ENCODE assay signal across 8 mouse cellular contexts in genomic region chr9:57262795-57263684, GRCm38 (mm10). TPM values are rescaled to one million over a fixed set of nuclear protein-coding genes. Genes with fewer than 3 reads are reported as not detected.
DNase-seq lines count a peak whose midpoint lies in the region; ATAC-seq and TF ChIP-seq lines count a peak whose summit lies in the region.

No protein-coding gene starts in this region.

- intact Hi-C loops in heart, postnatal 14 days (cut with DNase I) = loop anchor here (5.0 kb wide), 1 partner anchor 56 kb away; no protein-coding TSS in a partner anchor

- no peak for ATAC-seq in heart, embryonic 11.5 days (replicated peaks; ENCODE audit: insufficient number of reproducible peaks, low FRiP score, low TSS enrichment)
- ATAC-seq in megakaryocyte-erythroid progenitor cell, adult 5-6 weeks (replicated peaks; ENCODE audit: low FRiP score, low TSS enrichment, poor library complexity, severe bottlenecking) = 0 out of 2 replicates have a peak, but pooled peaks have one; percentile 2
- no peak for ATAC-seq in granulocyte monocyte progenitor cell, adult 5-6 weeks (replicated peaks; ENCODE audit: poor library complexity, severe bottlenecking)

- 51% methylated on average over 13 of the region's 13 CpGs for WGBS in heart, embryonic 11.5 days (ENCODE audit: insufficient replicate concordance)
- 53% methylated on average over 13 of the region's 13 CpGs for WGBS in hindbrain, embryonic 10.5 days

- no peaks in the 10 kb centered on the region for H3K27me3 ChIP-seq in heart, embryonic 11.5 days (ENCODE audit: control insufficient read depth, insufficient read depth, low read length)
- no peaks in the 10 kb centered on the region for H3K27me3 ChIP-seq in MEL (ENCODE audit: control insufficient read depth in 1 of 2, insufficient read depth in 2 of 2, low read length in 2 of 2)
- H3K27me3 ChIP-seq in hindbrain, embryonic 10.5 days (ENCODE audit: insufficient read depth, poor library complexity, severe bottlenecking) = peaks cover 57% of the 10 kb centered on the region

- peaks cover 47% of the 10 kb centered on the region for H3K79me2 ChIP-seq in MEL (ENCODE audit: control insufficient read depth, insufficient read depth, low read length, poor library complexity)

- H3K9ac ChIP-seq in heart, embryonic 11.5 days (ENCODE audit: low read depth, low read length) = peak overlapping the region; percentile 88
- peak overlapping the region; percentile 80 for H3K9ac ChIP-seq in MEL (ENCODE audit: control insufficient read depth, low read depth, low read length, poor library complexity, severe bottlenecking)

- H3K4me1 ChIP-seq in heart, embryonic 11.5 days (ENCODE audit: control insufficient read depth, insufficient read depth, low read length) = peaks cover 18% of the 10 kb centered on the region
- H3K4me1 ChIP-seq in MEL (ENCODE audit: control insufficient read depth in 1 of 2, insufficient read depth in 2 of 2, low read length in 2 of 2) = peaks cover 4 to 26% of the 10 kb centered on the region in 2 experiments
- peaks cover 72% of the 10 kb centered on the region for H3K4me1 ChIP-seq in hindbrain, embryonic 10.5 days (replicated peaks)

- no peak for DNase-seq in heart, postnatal 14 days
- DNase-seq in MEL (ENCODE audit: low read depth, low spot score) = peak; percentile 60
- DNase-seq in hindbrain, embryonic 10.5 days (ENCODE audit: low spot score) = no peak
- DNase-seq in thymus, postnatal 14 days = no peak
- DNase-seq in cerebellum, adult 8-10 months = no peak

- TF ChIP-seq EP300 in MEL (IDR thresholded peaks at IDR 0.05; ENCODE audit: low read depth in 1 of 2, low read length in 2 of 2) = no peak

- H3K4me2 ChIP-seq in heart, embryonic 11.5 days = peak overlapping the region; percentile 98

- no peak overlapping the region for H3K27ac ChIP-seq in heart, embryonic 11.5 days (ENCODE audit: low read depth, low read length)
- H3K27ac ChIP-seq in MEL (ENCODE audit: control insufficient read depth, low read depth, low read length) = peak overlapping the region; percentile 77
- peak overlapping the region; percentile 93 for H3K27ac ChIP-seq in hindbrain, embryonic 10.5 days

- H3K9me3 ChIP-seq in heart, embryonic 11.5 days (replicated peaks; ENCODE audit: control insufficient read depth, low read length) = no peaks in the 10 kb centered on the region
- H3K9me3 ChIP-seq in MEL (replicated peaks; ENCODE audit: insufficient read depth, low read length) = no peaks in the 10 kb centered on the region
- no peaks in the 10 kb centered on the region for H3K9me3 ChIP-seq in hindbrain, embryonic 10.5 days

- TF ChIP-seq CTCF in MEL (IDR thresholded peaks at IDR 0.05 in 2 of 3, conservative IDR thresholded peaks at IDR 0.05 in 1 of 3; ENCODE audit: control insufficient read depth in 1 of 3, insufficient read depth in 1 of 3, low read depth in 2 of 3, low read length in 3 of 3, poor library complexity in 1 of 3, severe bottlenecking in 1 of 3) = no peak

- H3K36me3 ChIP-seq in heart, embryonic 11.5 days (ENCODE audit: control insufficient read depth, insufficient read depth, low read length) = peaks cover 3% of the 10 kb centered on the region
- H3K36me3 ChIP-seq in MEL (ENCODE audit: control insufficient read depth in 1 of 2, insufficient read depth in 2 of 2, low read length in 2 of 2) = peaks cover 14 to 15% of the 10 kb centered on the region in 2 experiments
- peaks cover 10% of the 10 kb centered on the region for H3K36me3 ChIP-seq in hindbrain, embryonic 10.5 days

- TF ChIP-seq RAD21 in MEL (IDR thresholded peaks at IDR 0.05; ENCODE audit: low read depth, low read length) = no peak

- H3K4me3 ChIP-seq in heart, embryonic 11.5 days (ENCODE audit: low read depth, low read length) = peak overlapping the region; percentile 87
- H3K4me3 ChIP-seq in MEL (ENCODE audit: control insufficient read depth in 1 of 2, insufficient read depth in 1 of 2, low read depth in 2 of 2, low read length in 2 of 2) = peak overlapping the region; percentile 74 to 83
- H3K4me3 ChIP-seq in hindbrain, embryonic 10.5 days = peak overlapping the region; percentile 70

- TF ChIP-seq POLR2A in MEL (IDR thresholded peaks at IDR 0.05; ENCODE audit: control insufficient read depth in 1 of 2, insufficient read depth in 1 of 2, low read depth in 1 of 2, low read length in 2 of 2, poor library complexity in 1 of 2) = 0 out of 4 replicates have a peak, but pooled peaks of 1 of the 2 experiments have one; percentile 2

TF ChIP-seq in MEL, 35 proteins besides CTCF, POLR2A, EP300 and RAD21:
- no peak for TF ChIP-seq SMC3 (IDR thresholded peaks at IDR 0.05; ENCODE audit: low read depth, low read length)
- peak; percentile 84 for TF ChIP-seq TBP (IDR thresholded peaks at IDR 0.05; ENCODE audit: low read depth, low read length)
- 0 out of 2 replicates have a peak, but pooled peaks have one; percentile 62 for TF ChIP-seq ZMIZ1 (IDR thresholded peaks at IDR 0.05; ENCODE audit: low read depth, low read length)
- no peak for TF ChIP-seq ELF1 (IDR thresholded peaks at IDR 0.05; ENCODE audit: low read depth, low read length)
- peak; percentile 44; the same call in 1 of the 2 replicates for TF ChIP-seq MAX (IDR thresholded peaks at IDR 0.05; ENCODE audit: low read length)
- no peak for TF ChIP-seq UBTF (IDR thresholded peaks at IDR 0.05; ENCODE audit: borderline replicate concordance, insufficient read depth, low read depth, low read length)
- peak; percentile 64; the same call in 1 of the 2 replicates for TF ChIP-seq MYC (IDR thresholded peaks at IDR 0.05; ENCODE audit: low read depth, low read length)
- 0 out of 2 replicates have a peak, but pooled peaks have one; percentile 7 for TF ChIP-seq ETS1 (IDR thresholded peaks at IDR 0.05; ENCODE audit: low read depth, low read length)
- TF ChIP-seq E2F4 (IDR thresholded peaks at IDR 0.05; ENCODE audit: borderline replicate concordance, low read depth, low read length) = no peak
- peak; percentile 71; the same call in 1 of the 2 replicates for TF ChIP-seq MXI1 (IDR thresholded peaks at IDR 0.05; ENCODE audit: low read depth, low read length)
- 0 out of 2 replicates have a peak, but pooled peaks have one; percentile 8 for TF ChIP-seq RCOR1 (IDR thresholded peaks at IDR 0.05; ENCODE audit: low read depth, low read length)
- TF ChIP-seq USF1 (IDR thresholded peaks at IDR 0.05; ENCODE audit: low read depth, low read length) = peak; percentile 81
TF ChIP-seq in MEL: peak in this region for 8.

RNA-seq across cellular contexts. Expression of gene 1700017B05Rik, which starts 0.6 kb away (rescaled TPM):
- 15.5 and 16.2 TPM in 2 replicates for polyA plus RNA-seq in heart, embryonic 11.5 days (2014; fragmentation: Nextera tagmentation; extraction: Ambion mirVana)
- total RNA-seq in heart, postnatal 14 days (2021) = 10 to 100 TPM; 15.5 to 16.4 TPM
- total RNA-seq in MEL (2012; rRNA removed) = 52.7 and 55.7 TPM in 2 replicates
- 10 to 100 TPM in 1 of 2 experiments, not detected in 1; 76.5 TPM for polyA plus RNA-seq in MEL (2012; ENCODE audit: insufficient read depth in 1 of 2, insufficient read length in 2 of 2, low read depth in 1 of 2, low replicate concordance in 2 of 2, missing spikeins in 1 of 2)
- 9.5 and 10.9 TPM in 2 replicates for polyA plus RNA-seq in hindbrain, embryonic 10.5 days (2016; fragmentation: Nextera tagmentation; extraction: Ambion mirVana)
- 81.6 and 83.6 TPM in 2 replicates for total RNA-seq in megakaryocyte-erythroid progenitor cell, adult 5-6 weeks (2014; fragmentation: Nextera tagmentation)
- total RNA-seq in megakaryocyte-erythroid progenitor cell, adult 5-6 weeks (2017) = 13.8 and 33.3 TPM in 2 replicates
- total RNA-seq in granulocyte monocyte progenitor cell, adult 5-6 weeks (2014; fragmentation: Nextera tagmentation) = 38.6 and 43.6 TPM in 2 replicates
- 18.9 and 20.0 TPM in 2 replicates for total RNA-seq in granulocyte monocyte progenitor cell, adult 5-6 weeks (2017)

RNA-seq across cellular contexts. Expression of gene Trcg1, which starts 26.7 kb away (rescaled TPM):
- polyA plus RNA-seq in heart, embryonic 11.5 days (2014; fragmentation: Nextera tagmentation; extraction: Ambion mirVana) = not detected in 2 replicates
- total RNA-seq in heart, postnatal 14 days (2021) = not detected
- not detected in 2 replicates for total RNA-seq in MEL (2012; rRNA removed)
- not detected for polyA plus RNA-seq in MEL (2012; ENCODE audit: insufficient read depth in 1 of 2, insufficient read length in 2 of 2, low read depth in 1 of 2, low replicate concordance in 2 of 2, missing spikeins in 1 of 2)
- polyA plus RNA-seq in hindbrain, embryonic 10.5 days (2016; fragmentation: Nextera tagmentation; extraction: Ambion mirVana) = not detected in 2 replicates
- total RNA-seq in megakaryocyte-erythroid progenitor cell, adult 5-6 weeks (2014; fragmentation: Nextera tagmentation) = not detected in 2 replicates
- not detected in 2 replicates for total RNA-seq in megakaryocyte-erythroid progenitor cell, adult 5-6 weeks (2017)
- total RNA-seq in granulocyte monocyte progenitor cell, adult 5-6 weeks (2014; fragmentation: Nextera tagmentation) = not detected in 2 replicates
- total RNA-seq in granulocyte monocyte progenitor cell, adult 5-6 weeks (2017) = not detected in 2 replicates
